Mouse (Mus musculus): ENCODE results near the gene Nbdy. TPM values are rescaled to one million over a fixed set of nuclear protein-coding genes. Genes with fewer than 3 reads are reported as not detected.

Nbdy gene
- 24.5 and 26.5 TPM in 2 replicates for polyA plus RNA-seq (2016; fragmentation: Nextera tagmentation; extraction: Ambion mirVana)

GRCm38 (mm10) chrX:153723110-153723916 is at the start of gene Nbdy:
Gene Nbdy (plus strand): TSS chrX:153723590.
- Histone ChIP-seq H3K27ac (0 out of 2 replicates have a peak within 1 kb of the TSS, but pooled peaks have one; percentile 20), H3K9ac (peak within 1 kb of the TSS; percentile 63), H3K4me2 (peak within 1 kb of the TSS; percentile 58), H3K27me3 (replicated peaks) (no peaks in the 10 kb centered on the region), H3K4me1 (no peaks in the 10 kb centered on the region), H3K9me3 (replicated peaks) (no peaks in the 10 kb centered on the region), H3K36me3 (no peaks in the 10 kb centered on the region), H3K4me3 (peak within 1 kb of the TSS; percentile 62)
- 4% methylated on average over 32 of the region's 32 CpGs for WGBS (ENCODE audit: insufficient replicate concordance)
- ATAC-seq: peak; percentile 90

- H3K27me3 ChIP-seq (replicated peaks): no peaks in the 10 kb centered on the region
- H3K4me1 ChIP-seq: no peaks in the 10 kb centered on the region
- no peak within 1 kb of the TSS for H3K9ac ChIP-seq
- peak within 1 kb of the TSS; percentile 25 for H3K4me3 ChIP-seq
- no peak for ATAC-seq
- 23% methylated on average over 11 of the region's 11 CpGs for WGBS (ENCODE audit: insufficient replicate concordance)
- peak within 1 kb of the TSS; percentile 16; the same call in 1 of the 2 replicates for H3K4me2 ChIP-seq
- H3K36me3 ChIP-seq: no peaks in the 10 kb centered on the region
- no peaks in the 10 kb centered on the region for H3K9me3 ChIP-seq (replicated peaks)
- no peak within 1 kb of the TSS for H3K27ac ChIP-seq
Observed at GRCm38 (mm10) chrX:153695782-153696395, 27.5 kb upstream of the Nbdy start, which contains the start of gene Kctd12b. Gene Kctd12b (minus strand): TSS chrX:153696391.

- 54% methylated on average over 3 of the region's 3 CpGs for WGBS (ENCODE audit: insufficient replicate concordance)
- ATAC-seq: no peak
- H3K9ac ChIP-seq: no peak overlapping the region
- H3K4me2 ChIP-seq: no peak overlapping the region
- H3K9me3 ChIP-seq (replicated peaks): no peaks in the 10 kb centered on the region
- H3K27me3 ChIP-seq (replicated peaks): no peaks in the 10 kb centered on the region
- no peak overlapping the region for H3K27ac ChIP-seq
- H3K4me3 ChIP-seq: no peak overlapping the region
- no peaks in the 10 kb centered on the region for H3K4me1 ChIP-seq
- no peaks in the 10 kb centered on the region for H3K36me3 ChIP-seq
Observed at GRCm38 (mm10) chrX:153700463-153700862, 22.9 kb upstream of the Nbdy start.

- WGBS (ENCODE audit: insufficient replicate concordance): 26% methylated on average over 4 of the region's 4 CpGs
Observed at GRCm38 (mm10) chrX:153707735-153708134, 15.7 kb upstream of the Nbdy start.

GRCm38 (mm10) chrX:153716716-153717115 is 6.7 kb upstream of the Nbdy start:
- Histone ChIP-seq H3K4me1 (no peaks in the 10 kb centered on the region), H3K36me3 (no peaks in the 10 kb centered on the region), H3K4me3 (no peak overlapping the region), H3K4me2 (no peak overlapping the region), H3K9me3 (replicated peaks) (no peaks in the 10 kb centered on the region), H3K9ac (no peak overlapping the region), H3K27ac (no peak overlapping the region), H3K27me3 (replicated peaks) (no peaks in the 10 kb centered on the region)
- WGBS (ENCODE audit: insufficient replicate concordance): 71% methylated on average over 2 of the region's 2 CpGs
- ATAC-seq: no peak

More at GRCm38 (mm10) chrX:153707735-153708134, 15.7 kb upstream of the Nbdy start:
- no peak overlapping the region for H3K9ac ChIP-seq
- H3K4me1 ChIP-seq: no peaks in the 10 kb centered on the region
- no peak overlapping the region for H3K27ac ChIP-seq
- H3K27me3 ChIP-seq (replicated peaks): no peaks in the 10 kb centered on the region
- H3K9me3 ChIP-seq (replicated peaks): no peaks in the 10 kb centered on the region
- no peak overlapping the region for H3K4me2 ChIP-seq
- no peak for ATAC-seq
- H3K36me3 ChIP-seq: no peaks in the 10 kb centered on the region
- H3K4me3 ChIP-seq: no peak overlapping the region

- Histone ChIP-seq H3K9me3 (replicated peaks) (no peaks in the 10 kb centered on the region), H3K36me3 (no peaks in the 10 kb centered on the region), H3K27me3 (replicated peaks) (no peaks in the 10 kb centered on the region), H3K27ac (no peak overlapping the region), H3K4me1 (no peaks in the 10 kb centered on the region), H3K9ac (no peak overlapping the region), H3K4me2 (no peak overlapping the region), H3K4me3 (no peak overlapping the region)
- WGBS (ENCODE audit: insufficient replicate concordance): 30% methylated on average over 4 of the region's 4 CpGs
- no peak for ATAC-seq
Observed at GRCm38 (mm10) chrX:153719602-153720001, 3.8 kb upstream of the Nbdy start.

GRCm38 (mm10) chrX:153724400-153724799 is 1.0 kb downstream of the Nbdy start:
- no peaks in the 10 kb centered on the region for H3K9me3 ChIP-seq (replicated peaks)
- H3K4me1 ChIP-seq: no peaks in the 10 kb centered on the region
- peak overlapping the region; percentile 39 for H3K4me3 ChIP-seq
- H3K36me3 ChIP-seq: no peaks in the 10 kb centered on the region
- H3K27ac ChIP-seq: no peak overlapping the region
- H3K9ac ChIP-seq: no peak overlapping the region
- no peaks in the 10 kb centered on the region for H3K27me3 ChIP-seq (replicated peaks)
- 39% methylated on average over 3 of the region's 3 CpGs for WGBS (ENCODE audit: insufficient replicate concordance)
- no peak for ATAC-seq
- H3K4me2 ChIP-seq: peak overlapping the region; percentile 58

GRCm38 (mm10) chrX:153735697-153736096 is 12.3 kb downstream of the Nbdy start:
- ATAC-seq: no peak
- 73% methylated on average over 4 of the region's 4 CpGs for WGBS (ENCODE audit: insufficient replicate concordance)
- no peak overlapping the region for H3K4me2 ChIP-seq

GRCm38 (mm10) chrX:153742493-153742892 is 19.1 kb downstream of the Nbdy start:
- no peak overlapping the region for H3K9ac ChIP-seq
- no peak for ATAC-seq
- no peaks in the 10 kb centered on the region for H3K4me1 ChIP-seq
- no peaks in the 10 kb centered on the region for H3K9me3 ChIP-seq (replicated peaks)
- H3K4me3 ChIP-seq: no peak overlapping the region
- no peak overlapping the region for H3K4me2 ChIP-seq
- H3K36me3 ChIP-seq: no peaks in the 10 kb centered on the region
- no peak overlapping the region for H3K27ac ChIP-seq
- no peaks in the 10 kb centered on the region for H3K27me3 ChIP-seq (replicated peaks)
- 77% methylated on average over 3 of the region's 3 CpGs for WGBS (ENCODE audit: insufficient replicate concordance)

More at GRCm38 (mm10) chrX:153735697-153736096, 12.3 kb downstream of the Nbdy start:
- H3K27me3 ChIP-seq (replicated peaks): no peaks in the 10 kb centered on the region
- no peaks in the 10 kb centered on the region for H3K4me1 ChIP-seq
- no peak overlapping the region for H3K9ac ChIP-seq
- H3K36me3 ChIP-seq: peaks cover 3% of the 10 kb centered on the region; the same call in 1 of the 2 replicates
- H3K9me3 ChIP-seq (replicated peaks): no peaks in the 10 kb centered on the region
- no peak overlapping the region for H3K27ac ChIP-seq
- H3K4me3 ChIP-seq: no peak overlapping the region

GRCm38 (mm10) chrX:153749230-153749629 is 25.8 kb downstream of the Nbdy start:
- Histone ChIP-seq H3K9me3 (replicated peaks) (no peaks in the 10 kb centered on the region), H3K36me3 (no peaks in the 10 kb centered on the region), H3K4me1 (no peaks in the 10 kb centered on the region), H3K27ac (no peak overlapping the region), H3K9ac (no peak overlapping the region), H3K4me3 (no peak overlapping the region), H3K4me2 (no peak overlapping the region), H3K27me3 (replicated peaks) (no peaks in the 10 kb centered on the region)
- ATAC-seq: no peak
- 42% methylated on average over 2 of the region's 2 CpGs for WGBS (ENCODE audit: insufficient replicate concordance)
